Mouse (Mus musculus) fibroblast of lung, adult 2 months (primary cell): ENCODE measurements around the gene Alkbh2.
A peak's percentile ranks its signal among the peaks of the same experiment; 100 is the strongest.

Experiments used
- DNase-seq: peaks from one replicate; pipeline ENCODE4 v3.0.0-alpha.2; 2011; ENCODE audit warnings: low read depth

Gene Alkbh2

GRCm38 (mm10) chr5:114127374-114128349, at the start of gene Alkbh2:
Gene Alkbh2, minus strand, starts transcription at chr5:114128218.
- DNase-seq = peak; percentile 44

- no peak for DNase-seq
Observed at GRCm38 (mm10) chr5:114176548-114177400, 48.8 kb upstream of the Alkbh2 start.

GRCm38 (mm10) chr5:114175596-114176171, 47.7 kb upstream of the Alkbh2 start:
- peak; percentile 94 for DNase-seq

GRCm38 (mm10) chr5:114174639-114175038, 46.6 kb upstream of the Alkbh2 start:
- peak; percentile 15 for DNase-seq

- DNase-seq = no peak
Observed at GRCm38 (mm10) chr5:114173877-114174581, 46.0 kb upstream of the Alkbh2 start.

GRCm38 (mm10) chr5:114173458-114173857, 45.4 kb upstream of the Alkbh2 start:
- no peak for DNase-seq

GRCm38 (mm10) chr5:114172936-114173335, 44.9 kb upstream of the Alkbh2 start:
- peak; percentile 18 for DNase-seq

- DNase-seq = no peak
Observed at GRCm38 (mm10) chr5:114170345-114170744, 42.3 kb upstream of the Alkbh2 start.

GRCm38 (mm10) chr5:114163117-114163696, 35.2 kb upstream of the Alkbh2 start:
- no peak for DNase-seq

- DNase-seq = peak; percentile 22
Observed at GRCm38 (mm10) chr5:114162106-114162815, 34.2 kb upstream of the Alkbh2 start.

GRCm38 (mm10) chr5:114161424-114161823, 33.4 kb upstream of the Alkbh2 start:
- DNase-seq = no peak

GRCm38 (mm10) chr5:114157236-114157635, 29.2 kb upstream of the Alkbh2 start:
- no peak for DNase-seq

- no peak for DNase-seq
Observed at GRCm38 (mm10) chr5:114155168-114155933, 27.3 kb upstream of the Alkbh2 start.

- DNase-seq = no peak
Observed at GRCm38 (mm10) chr5:114154765-114155164, 26.7 kb upstream of the Alkbh2 start.

- no peak for DNase-seq
Observed at GRCm38 (mm10) chr5:114153490-114153889, 25.5 kb upstream of the Alkbh2 start.

GRCm38 (mm10) chr5:114152359-114153092, 24.5 kb upstream of the Alkbh2 start:
- DNase-seq = no peak

GRCm38 (mm10) chr5:114147043-114147972, 19.3 kb upstream of the Alkbh2 start:
- DNase-seq = no peak
